Mouse (Mus musculus) embryonic stem cell, embryonic (primary cell): ENCODE results near the gene Pipox.

Experiments
- CTCF ChIA-PET, 4 experiments: fragments of 300-600 bp in 2 of 4; fragments of 350-600 bp in 2 of 4; sonication (Branson Sonifier 250); formaldehyde crosslinking; loops; one replicate each; lab custom pipeline; 2022; ENCODE audit warnings: inconsistent platforms in 2 of 4; lab: Charles Lee
- POLR2A ChIA-PET, 4 experiments: fragments of 300-600 bp in 2 of 4; fragments of 350-600 bp in 2 of 4; sonication (Branson Sonifier 250); formaldehyde crosslinking; loops; one replicate each; lab custom pipeline; 2022; ENCODE audit warnings: antibody characterized with exemption in 4 of 4, inconsistent platforms in 1 of 4; lab: Charles Lee

The Pipox gene

DNA sequence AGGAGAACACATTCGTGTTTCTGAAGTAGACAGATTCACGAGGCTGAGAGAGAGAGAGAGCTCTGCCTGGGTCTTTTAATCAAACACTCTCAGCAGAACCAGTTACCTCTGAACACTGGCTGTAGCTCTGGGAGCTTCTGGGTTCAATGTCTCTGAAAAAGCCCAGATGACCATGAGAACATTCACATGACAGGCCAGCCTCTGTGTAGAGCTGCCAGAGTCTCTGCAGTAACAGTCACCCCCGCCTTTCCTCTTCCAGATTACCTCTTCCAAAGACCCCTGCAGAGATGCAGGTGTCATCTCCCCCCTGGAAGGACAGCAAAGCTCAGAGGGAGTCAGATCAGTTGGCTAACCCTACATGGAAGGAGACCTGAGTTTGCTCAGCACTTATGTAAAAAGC is 41.7 kb downstream of the Pipox start:
- ChIA-PET CTCF (interaction anchor here in 1 of 4 experiments (1.8 to 3.0 kb wide), 2 partner anchors 25 to 113 kb away, joined by 4 to 6 read pairs; no protein-coding TSS in a partner anchor), POLR2A (interaction anchor here in 2 of 4 experiments (1.1 to 2.0 kb wide), 4 partner anchors 8 to 228 kb away, joined by 4 to 6 read pairs (median 4); partner anchors contain the start of gene Eral1 (in 1 of the 2))

DNA sequence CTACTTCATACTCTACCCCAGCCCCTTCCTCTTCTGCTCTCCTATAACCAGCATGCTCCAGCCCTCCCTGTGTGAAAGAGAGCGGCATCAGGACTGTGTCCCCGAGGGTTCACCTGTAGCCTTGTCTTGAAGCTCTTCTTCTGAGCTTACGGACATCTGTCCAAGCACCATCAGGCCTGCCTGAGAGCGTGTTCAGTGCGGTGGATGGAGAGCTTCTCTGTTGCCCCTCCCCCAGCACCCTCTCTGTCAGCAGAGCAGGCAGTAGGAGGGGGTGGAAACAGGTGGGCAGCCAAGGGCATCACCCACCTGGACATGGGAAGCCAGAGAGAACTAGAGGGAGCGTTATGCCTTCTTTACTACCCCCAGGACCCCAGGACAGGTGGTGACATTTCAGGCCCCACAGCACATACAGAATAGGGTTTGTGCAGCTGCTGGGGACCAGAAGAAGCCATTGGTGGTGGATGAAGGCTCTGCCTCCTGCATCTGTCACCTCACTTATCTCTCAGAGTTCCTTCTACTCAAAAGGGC is 42.3 kb downstream of the Pipox start:
- CTCF ChIA-PET, result interaction anchor here in 3 of 4 experiments (0.6 to 3.0 kb wide), 9 partner anchors 14 to 120 kb away, joined by 3 to 6 read pairs (median 4); no protein-coding TSS in a partner anchor
- POLR2A ChIA-PET, result interaction anchor here (1.1 to 5.5 kb wide), 9 partner anchors 8 to 145 kb away, joined by 3 to 24 read pairs (median 5); partner anchors contain the start of genes Phf12 (in 1 of the 4) and Pipox (in 1 of the 4)

DNA sequence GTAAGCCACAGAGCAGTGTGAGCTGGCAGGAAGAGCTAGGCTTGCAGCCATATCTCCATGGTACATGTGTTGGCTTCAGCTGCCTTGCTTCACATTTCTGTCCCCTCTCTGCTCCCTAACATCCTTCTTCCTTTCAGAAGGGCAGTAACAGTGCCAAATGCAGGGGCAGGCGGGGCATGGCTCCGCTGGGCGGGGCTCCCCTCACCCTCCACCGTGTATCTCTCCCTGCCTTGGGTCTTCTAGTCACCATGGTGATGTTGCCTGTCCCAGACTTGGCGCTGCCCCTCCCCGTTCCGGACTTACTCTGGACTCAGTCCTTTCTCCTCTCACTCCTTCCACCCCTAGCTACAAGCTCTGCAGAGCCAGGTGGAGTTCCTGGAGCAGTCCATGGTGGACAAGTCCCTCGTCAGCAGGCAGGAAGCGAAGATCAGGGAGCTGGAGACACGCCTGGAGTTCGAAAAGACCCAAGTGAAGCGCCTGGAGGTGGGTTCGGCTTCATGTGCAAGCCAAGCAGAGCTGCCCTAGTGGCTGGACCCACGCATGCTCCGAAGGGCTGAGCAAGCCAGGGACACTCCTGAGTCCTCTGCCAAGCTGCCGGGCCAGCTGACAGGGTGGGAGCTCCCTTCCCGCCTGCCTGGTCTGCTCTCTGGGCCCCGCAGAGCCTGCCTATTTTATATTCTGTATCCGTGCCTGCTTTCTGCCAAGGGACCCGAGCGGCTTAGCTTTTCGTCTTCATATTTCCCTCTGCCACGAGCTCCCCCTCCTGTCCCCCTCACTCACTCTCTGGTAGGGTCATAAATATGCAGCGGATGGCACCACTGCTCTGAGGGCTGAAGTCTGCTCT is 43.3 kb downstream of the Pipox start:
- ChIA-PET POLR2A (interaction anchor here (0.8 to 5.5 kb wide), 17 partner anchors 9 to 144 kb away, joined by 3 to 24 read pairs (median 4); partner anchors contain the start of genes Phf12 (in 1 of the 4) and Pipox (in 1 of the 4)), CTCF (interaction anchor here (0.6 to 2.0 kb wide), 17 partner anchors 10 to 343 kb away, joined by 3 to 8 read pairs (median 4); no protein-coding TSS in a partner anchor)

DNA sequence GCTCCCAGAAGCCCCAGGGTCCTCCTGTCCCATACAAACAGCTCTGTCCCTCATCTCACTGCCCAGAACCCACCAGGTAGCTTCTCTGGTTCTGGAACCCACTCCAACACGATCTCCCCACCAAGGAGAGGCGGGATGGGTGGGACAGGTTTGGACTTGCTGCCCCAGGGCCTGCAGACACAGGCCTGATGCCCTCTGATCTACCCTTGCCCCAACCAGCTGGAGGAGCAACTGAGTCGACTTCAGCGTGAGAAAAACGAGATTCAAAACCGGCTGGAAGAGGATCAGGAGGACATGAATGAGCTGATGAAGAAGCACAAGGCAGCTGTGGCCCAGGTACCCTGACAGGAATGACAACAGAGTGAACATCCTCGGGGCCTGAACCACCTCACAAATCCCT is 44.7 kb downstream of the Pipox start:
- POLR2A ChIA-PET, result interaction anchor here in 3 of 4 experiments (0.6 to 5.5 kb wide), 13 partner anchors 11 to 122 kb away, joined by 3 to 24 read pairs (median 4); no protein-coding TSS in a partner anchor
- CTCF ChIA-PET, result interaction anchor here in 3 of 4 experiments (0.5 to 1.8 kb wide), 6 partner anchors 22 to 118 kb away, joined by 3 to 6 read pairs (median 4); no protein-coding TSS in a partner anchor

GRCm38 (mm10) chr11:77848131-77848530 is 45.8 kb downstream of the Pipox start:
- POLR2A ChIA-PET, result interaction anchor here in 3 of 4 experiments (0.5 to 5.5 kb wide), 15 partner anchors 12 to 246 kb away, joined by 3 to 24 read pairs (median 3); partner anchors contain the start of genes Fam222b (in 1 of the 3) and Pipox (in 1 of the 3)
- CTCF ChIA-PET, result interaction anchor here in 2 of 4 experiments (0.6 to 1.8 kb wide), 5 partner anchors 19 to 134 kb away, joined by 3 to 6 read pairs (median 4); partner anchors contain the start of gene Phf12 (in 1 of the 2)

GRCm38 (mm10) chr11:77847599-77848128 is 46.2 kb downstream of the Pipox start:
- CTCF ChIA-PET, result interaction anchor here (0.6 to 2.2 kb wide), 7 partner anchors 18 to 135 kb away, joined by 3 to 8 read pairs (median 4); partner anchors contain the start of gene Phf12 (in 1 of the 4)
- POLR2A ChIA-PET, result interaction anchor here in 3 of 4 experiments (0.5 to 5.5 kb wide), 15 partner anchors 12 to 247 kb away, joined by 3 to 24 read pairs (median 3); partner anchors contain the start of genes Fam222b (in 1 of the 3) and Pipox (in 1 of the 3)

- CTCF ChIA-PET, result interaction anchor here in 2 of 4 experiments (0.8 to 2.3 kb wide), 6 partner anchors 9 to 110 kb away, joined by 3 to 6 read pairs (median 4); no protein-coding TSS in a partner anchor
Observed at GRCm38 (mm10) chr11:77843906-77844200, 50.0 kb downstream of the Pipox start.

GRCm38 (mm10) chr11:77843068-77843905 is 50.6 kb downstream of the Pipox start:
- ChIA-PET CTCF (interaction anchor here in 3 of 4 experiments (0.7 to 2.3 kb wide), 6 partner anchors 9 to 124 kb away, joined by 3 to 6 read pairs (median 5); no protein-coding TSS in a partner anchor), POLR2A (interaction anchor here in 2 of 4 experiments (0.5 to 1.2 kb wide), 4 partner anchors 20 to 156 kb away, joined by 3 to 6 read pairs (median 4); no protein-coding TSS in a partner anchor)

More at GRCm38 (mm10) chr11:77843906-77844200, 50.0 kb downstream of the Pipox start:
- POLR2A ChIA-PET, result interaction anchor here in 2 of 4 experiments (0.5 to 1.8 kb wide), 5 partner anchors 9 to 156 kb away, joined by 3 to 6 read pairs (median 3); partner anchors contain the start of gene Pipox (in 1 of the 2)

DNA sequence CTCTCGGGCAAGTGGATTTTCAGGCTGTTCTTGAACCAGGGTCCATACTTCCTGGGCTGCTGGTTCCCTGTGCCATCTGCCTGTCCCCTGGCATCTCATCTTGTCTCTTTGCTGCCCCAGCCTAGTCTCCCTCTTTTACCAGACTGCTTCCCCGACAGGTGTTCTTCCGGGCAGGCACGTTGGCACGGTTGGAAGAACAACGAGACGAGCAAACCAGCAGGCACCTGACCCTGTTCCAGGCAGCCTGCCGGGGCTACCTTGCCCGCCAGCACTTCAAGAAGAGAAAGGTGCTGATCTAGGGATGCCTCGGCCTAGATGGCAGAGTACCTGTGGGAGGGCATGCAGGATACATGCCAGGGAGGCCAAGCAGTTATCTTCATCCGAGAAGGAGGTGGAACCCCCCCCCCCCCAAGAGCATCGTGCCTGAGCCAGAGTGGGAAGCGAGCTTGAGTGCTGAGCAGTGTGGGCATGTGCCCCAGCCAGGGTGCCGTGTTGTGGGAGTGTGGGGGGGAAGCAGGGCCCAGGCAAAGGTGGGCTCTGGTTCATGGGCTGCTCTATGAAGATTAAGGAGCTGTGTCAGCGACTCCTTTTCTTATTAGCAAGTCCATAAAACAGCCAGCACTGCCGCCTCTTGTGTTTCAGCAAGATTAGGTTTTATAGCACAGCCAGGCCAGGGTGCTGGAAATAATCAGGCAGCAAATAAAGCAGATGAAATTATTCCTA is 53.2 kb downstream of the Pipox start:
- POLR2A ChIA-PET, result interaction anchor here (0.5 to 1.4 kb wide), 7 partner anchors 20 to 1301 kb away, joined by 3 to 5 read pairs (median 3); no protein-coding TSS in a partner anchor
- CTCF ChIA-PET, result interaction anchor here (0.6 to 1.7 kb wide), 10 partner anchors 10 to 209 kb away, joined by 3 to 9 read pairs (median 3); no protein-coding TSS in a partner anchor

GRCm38 (mm10) chr11:77837856-77838255 is 56.0 kb downstream of the Pipox start:
- ChIA-PET CTCF (interaction anchor here (0.6 to 1.7 kb wide), 9 partner anchors 11 to 143 kb away, joined by 3 to 9 read pairs (median 3); no protein-coding TSS in a partner anchor), POLR2A (interaction anchor here in 2 of 4 experiments (0.5 to 2.2 kb wide), 4 partner anchors 13 to 204 kb away, joined by 3 to 5 read pairs (median 4); no protein-coding TSS in a partner anchor)

DNA sequence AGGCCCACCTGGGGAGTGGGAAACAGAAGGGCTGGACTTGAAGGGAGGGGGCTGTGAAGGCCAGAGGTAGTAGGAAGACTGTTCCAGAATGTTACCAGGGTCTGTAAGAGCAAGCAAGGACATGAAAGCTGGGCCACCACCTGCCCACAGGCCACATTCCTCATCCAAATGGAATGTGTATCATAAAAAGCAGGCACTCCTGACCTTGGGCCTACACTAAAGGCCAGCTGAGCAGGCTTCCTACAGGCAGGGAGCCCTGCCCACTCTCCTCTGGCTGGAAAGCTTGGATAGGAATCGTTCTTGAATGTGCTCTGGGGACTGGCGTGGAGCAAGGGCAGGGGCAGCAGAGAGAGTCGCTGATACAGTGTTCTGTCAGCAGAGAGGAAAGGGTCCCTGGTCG is 57.1 kb downstream of the Pipox start:
- POLR2A ChIA-PET, result interaction anchor here in 3 of 4 experiments (0.5 to 2.2 kb wide), 6 partner anchors 14 to 147 kb away, joined by 3 to 5 read pairs (median 4); partner anchors contain the start of gene Pipox (in 1 of the 3)
- CTCF ChIA-PET, result interaction anchor here in 3 of 4 experiments (0.5 to 5.2 kb wide), 10 partner anchors 10 to 138 kb away, joined by 3 to 32 read pairs (median 4); no protein-coding TSS in a partner anchor

DNA sequence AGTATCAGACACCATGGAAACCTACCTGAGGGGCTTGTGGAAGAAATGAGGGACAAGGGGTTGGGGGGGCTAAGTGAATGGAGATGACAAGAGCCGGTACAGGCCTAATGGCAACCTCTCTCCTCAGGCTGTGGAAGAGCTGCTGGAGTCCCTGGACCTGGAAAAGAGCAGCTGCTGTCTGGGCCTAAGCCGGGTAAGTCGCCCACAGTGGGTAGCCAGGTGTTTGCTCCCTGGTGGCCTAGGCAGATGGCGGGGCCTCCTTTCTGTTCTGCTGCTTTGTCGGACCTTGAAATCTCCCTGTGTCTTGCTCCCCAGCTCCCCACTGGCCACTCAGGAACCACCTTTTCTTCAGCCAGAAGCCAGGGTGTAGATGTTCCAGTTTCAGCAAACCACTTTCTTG is 57.6 kb downstream of the Pipox start:
- CTCF ChIA-PET, result interaction anchor here in 3 of 4 experiments (0.5 to 5.2 kb wide), 10 partner anchors 9 to 138 kb away, joined by 3 to 32 read pairs (median 4); no protein-coding TSS in a partner anchor
- POLR2A ChIA-PET, result interaction anchor here in 3 of 4 experiments (0.5 to 2.2 kb wide), 7 partner anchors 14 to 147 kb away, joined by 3 to 5 read pairs (median 4); partner anchors contain the start of gene Pipox (in 1 of the 3)

DNA sequence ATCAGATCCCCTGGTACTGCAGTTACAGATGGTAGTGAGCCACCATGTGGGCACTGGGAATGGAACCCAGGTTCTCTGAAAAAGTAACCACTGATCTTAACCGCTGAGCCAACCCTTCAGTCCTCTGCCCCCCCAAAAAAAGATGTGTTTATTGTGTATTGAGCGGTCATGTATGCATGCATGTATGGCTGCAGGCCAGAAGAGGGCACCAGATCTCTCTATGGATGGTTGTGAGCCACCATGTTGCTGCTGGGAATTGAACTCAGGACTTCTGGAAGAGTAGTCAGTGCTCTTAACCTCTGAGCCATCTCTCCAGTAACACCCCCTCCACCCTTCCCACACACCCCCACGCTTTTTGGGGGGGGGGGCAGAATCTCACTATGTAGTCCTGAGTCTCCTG is 58.8 kb downstream of the Pipox start:
- ChIA-PET POLR2A (interaction anchor here in 1 of 4 experiments (1.1 kb wide), 1 partner anchor 132 kb away, joined by 3 read pairs; no protein-coding TSS in a partner anchor), CTCF (interaction anchor here in 3 of 4 experiments (0.5 to 5.2 kb wide), 14 partner anchors 9 to 1596 kb away, joined by 3 to 32 read pairs (median 4); no protein-coding TSS in a partner anchor)

- ChIA-PET POLR2A (interaction anchor here in 2 of 4 experiments (0.7 to 1.6 kb wide), 2 partner anchors 18 to 1398 kb away, joined by 3 to 5 read pairs; no protein-coding TSS in a partner anchor), CTCF (interaction anchor here (0.7 to 13.0 kb wide), 5 partner anchors 26 to 137 kb away, joined by 3 to 356 read pairs (median 4); no protein-coding TSS in a partner anchor)
Observed at GRCm38 (mm10) chr11:77832541-77832940, 61.4 kb downstream of the Pipox start.

GRCm38 (mm10) chr11:77830875-77831274 is 63.0 kb downstream of the Pipox start:
- CTCF ChIA-PET, result interaction anchor here (0.5 to 13.0 kb wide), 11 partner anchors 16 to 1397 kb away, joined by 3 to 356 read pairs (median 4); no protein-coding TSS in a partner anchor
- POLR2A ChIA-PET, result interaction anchor here in 3 of 4 experiments (0.6 to 2.3 kb wide), 8 partner anchors 19 to 436 kb away, joined by 3 to 11 read pairs (median 4); partner anchors contain the start of genes Nufip2 (in 1 of the 3) and Pipox (in 1 of the 3)
